Mouse (Mus musculus) retina, postnatal 7 days (tissue): ENCODE measurements at regions not wholly inside any gene's neighbourhood (a gene's known extent, or its start where the extent isn't known, plus 50 kb on each side); places are given as distances from the start of the nearest gene placed in this dataset.

Experiments
- DNase-seq: peaks from one replicate; pipeline ENCODE4 v3.0.0-alpha.2; 2012; ENCODE audit warnings: low read depth, low spot score

DNA sequence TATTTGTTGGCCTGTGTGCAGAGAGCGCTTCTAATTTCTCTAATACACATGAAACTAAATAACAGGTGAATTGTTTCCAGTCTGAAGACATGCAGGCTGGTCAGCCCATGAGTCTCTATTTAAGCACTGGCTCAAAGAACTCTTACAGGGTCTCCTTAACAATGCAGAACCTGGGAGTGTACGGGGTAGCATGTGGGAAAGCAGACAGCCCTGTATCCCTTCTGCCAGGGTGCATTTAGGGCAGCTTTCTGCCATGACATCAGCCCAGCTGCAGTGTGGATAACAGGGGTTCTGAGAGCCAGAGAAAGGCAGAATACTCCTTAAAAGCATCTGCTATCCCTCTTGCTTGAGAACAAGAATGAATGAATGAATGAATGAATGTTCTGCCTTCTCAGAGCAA, 164.7 kb downstream of the Grb14 start:
- no peak for DNase-seq

DNA sequence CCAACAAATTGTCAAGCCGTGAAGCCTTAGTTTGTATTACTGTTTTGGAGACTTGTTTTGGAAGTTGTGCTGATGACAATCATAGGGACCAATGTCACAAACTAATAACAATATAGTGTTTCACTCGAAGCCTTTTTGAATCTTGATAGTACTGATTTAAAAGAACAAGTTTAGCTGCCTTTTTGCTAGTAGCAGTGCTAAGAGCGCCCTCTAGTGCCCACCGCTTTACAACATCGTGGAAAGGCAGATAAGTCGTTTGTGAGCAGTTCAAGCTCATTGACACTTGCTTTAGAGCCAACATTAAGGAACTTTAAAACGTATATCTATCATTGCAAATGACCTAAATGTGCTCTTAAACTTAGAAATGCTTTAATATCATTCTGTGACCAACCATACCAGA, 170.9 kb downstream of the Grb14 start:
- peak; percentile 59 for DNase-seq

DNA sequence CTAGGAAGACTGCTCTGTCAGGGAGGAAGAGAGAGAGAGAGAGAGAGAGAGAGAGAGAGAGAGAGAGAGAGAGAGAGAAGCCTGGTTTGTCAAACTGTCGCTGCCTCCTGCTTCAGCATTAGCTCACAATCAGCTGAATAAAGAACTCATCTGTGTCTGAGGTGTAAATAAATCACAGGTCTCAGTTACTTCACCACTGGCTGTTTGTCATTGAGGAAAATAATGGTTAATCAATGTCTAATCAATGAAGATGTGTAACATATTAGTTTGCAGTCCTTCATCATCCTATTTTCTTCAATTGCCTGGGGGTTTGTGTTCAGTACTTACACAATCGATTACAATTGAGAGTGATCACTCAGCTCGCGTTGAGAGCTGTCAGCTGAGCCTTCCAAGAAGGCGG, 171.9 kb downstream of the Grb14 start:
- DNase-seq, result no peak

DNA sequence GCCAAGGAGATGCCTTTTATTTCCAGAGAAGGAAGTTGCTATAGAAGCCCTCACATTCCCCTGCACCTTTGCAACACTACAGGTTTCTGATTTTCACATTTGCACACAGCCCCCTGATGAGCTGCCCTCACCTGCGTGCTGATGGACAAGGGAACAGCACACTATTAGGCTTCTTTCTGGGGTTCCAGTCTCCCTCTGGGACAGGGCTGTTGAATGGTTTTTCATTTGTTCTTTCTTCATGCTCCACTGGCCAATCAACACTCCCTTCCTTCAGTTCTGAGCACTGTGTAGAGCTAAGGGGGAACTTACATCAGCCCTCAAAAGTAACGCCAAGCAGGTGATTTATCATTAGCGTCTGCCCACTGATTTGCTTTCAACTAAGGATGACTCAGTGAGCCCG, 173.7 kb downstream of the Grb14 start:
- DNase-seq, result no peak

DNA sequence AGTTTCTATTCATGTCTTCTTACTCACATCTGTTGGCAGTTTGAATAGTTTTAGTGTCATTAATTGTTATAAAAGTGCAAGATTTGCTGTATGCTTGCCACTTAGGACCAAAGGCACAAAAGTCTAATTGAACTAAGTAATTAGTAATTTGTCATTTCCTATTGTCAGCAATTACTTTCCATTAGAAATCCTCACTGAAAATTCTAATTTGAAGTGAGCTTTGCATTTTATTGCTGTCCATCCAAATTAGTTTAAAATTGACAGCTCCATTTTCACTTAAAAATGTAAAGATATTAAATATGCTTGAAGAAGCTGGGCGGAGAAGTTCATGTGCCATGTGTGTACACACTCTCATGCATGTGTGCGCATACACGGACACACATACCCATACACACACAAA, 174.1 kb downstream of the Grb14 start:
- DNase-seq, result no peak

DNA sequence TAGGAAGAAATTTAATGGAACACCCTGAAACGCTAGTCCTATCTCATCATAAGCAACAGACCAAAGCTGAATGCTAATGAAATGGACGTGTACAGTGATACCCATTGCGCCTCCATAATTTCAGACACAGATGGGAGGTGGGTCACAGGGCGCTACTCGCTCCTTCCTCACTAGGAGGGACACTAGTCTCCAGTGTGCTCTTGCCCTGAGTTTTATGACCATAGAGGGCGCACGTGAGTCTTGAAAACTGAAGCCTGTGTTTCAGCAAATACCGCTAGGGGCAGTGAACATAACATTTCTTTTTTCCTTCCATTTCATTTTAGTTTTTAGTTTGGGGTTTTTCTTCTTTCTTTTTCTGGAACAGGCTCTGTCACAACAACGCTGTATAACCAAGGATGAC, 200.3 kb downstream of the Grb14 start:
- DNase-seq, result no peak

DNA sequence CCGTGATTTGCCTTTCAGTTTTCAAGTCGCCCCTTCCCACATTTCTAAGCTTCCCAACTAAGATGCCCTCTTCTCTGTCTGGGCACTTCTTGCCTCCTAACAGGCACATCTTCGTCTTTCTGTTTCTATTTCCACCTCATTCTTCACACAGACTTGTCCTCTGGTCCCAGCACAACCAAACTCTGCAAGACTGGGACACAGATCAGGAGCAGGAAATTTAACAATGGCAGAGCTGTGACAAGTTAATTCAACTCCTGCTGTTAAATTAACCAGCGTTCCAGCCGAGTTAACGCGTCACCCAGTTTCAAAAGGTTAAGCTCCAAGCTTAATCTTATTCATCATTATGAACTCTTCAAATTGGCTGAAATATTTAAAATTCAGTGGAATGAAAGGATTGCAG, 200.9 kb downstream of the Grb14 start:
- no peak for DNase-seq

DNA sequence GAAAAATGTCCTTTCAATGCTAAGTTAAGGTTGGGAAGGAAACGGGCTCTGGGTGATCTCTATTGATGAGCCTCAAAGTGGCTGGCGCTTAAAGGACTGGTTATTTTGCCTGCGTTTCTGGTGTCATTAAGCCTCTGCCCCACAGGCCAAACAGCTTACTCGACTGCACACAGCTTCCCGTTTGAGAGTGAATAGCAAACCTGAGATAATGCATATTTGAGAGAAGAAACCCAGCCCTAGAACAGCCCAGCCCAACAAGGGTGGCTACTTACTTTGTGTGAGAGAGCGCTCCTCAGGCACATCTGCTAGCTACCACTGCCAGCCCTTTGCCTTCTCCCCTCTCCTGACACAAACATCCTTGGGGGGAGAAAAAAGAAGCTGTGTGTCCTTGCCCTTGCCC, 201.7 kb downstream of the Grb14 start:
- DNase-seq, result no peak

DNA sequence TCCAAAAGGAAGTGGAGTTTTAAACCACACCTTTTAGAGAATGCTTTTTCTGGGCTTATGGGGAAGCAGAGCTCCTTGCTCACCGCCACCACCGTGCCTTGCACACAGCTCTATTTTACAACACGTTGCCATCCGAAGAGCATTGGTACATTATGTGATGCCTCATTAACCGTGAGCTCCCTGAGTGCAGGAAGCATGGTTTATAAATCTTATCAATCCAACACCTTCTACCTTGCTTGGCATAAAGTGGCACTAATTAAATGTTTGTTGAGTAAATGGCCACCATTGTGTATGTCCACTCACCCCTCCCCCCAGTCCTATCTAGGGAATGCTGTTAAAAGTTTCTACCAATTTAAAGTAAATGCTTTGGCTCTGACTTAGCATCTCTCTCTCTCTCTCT, 206.6 kb downstream of the Grb14 start:
- DNase-seq, result no peak
